Mouse (Mus musculus) ES-Bruce4 (cell line): ENCODE measurements around the gene Cdkn3.

ENCODE experiments used
- CTCF ChIP-seq: IDR thresholded peaks from one replicate; pipeline ENCODE4 v1.8.1; 2011; ENCODE audit warnings: low read depth, low read length
- EP300 ChIP-seq: IDR thresholded peaks from 2 replicates; pipeline ENCODE4 v1.6.1; 2011; ENCODE audit warnings: low read depth, low read length; ENCODE audit not compliant: insufficient read depth
- POLR2A ChIP-seq: IDR thresholded peaks from one replicate; pipeline ENCODE4 v1.8.1; 2011; ENCODE audit warnings: low read length; ENCODE audit not compliant: insufficient read depth

DNA sequence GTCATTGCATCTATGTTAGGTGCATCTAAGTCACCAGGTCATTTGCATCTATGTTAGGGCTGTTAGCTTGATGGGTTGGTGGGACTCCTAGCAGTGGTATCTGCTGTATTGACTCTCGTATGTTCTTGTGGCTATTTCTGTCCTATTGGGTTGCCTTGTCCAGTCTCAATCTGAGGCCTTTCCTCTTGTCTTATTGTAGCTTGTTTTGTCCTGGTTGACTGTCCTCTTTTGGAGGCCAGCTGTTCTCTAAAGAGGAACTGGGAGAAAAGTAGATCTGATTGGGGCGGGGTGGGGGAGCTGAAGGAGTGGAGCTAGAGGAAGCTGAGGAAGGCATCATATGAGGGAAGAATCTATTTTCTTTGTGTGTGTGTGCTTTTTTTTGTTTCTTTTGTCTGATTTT, 17.7 kb upstream of the Cdkn3 start:
- TF ChIP-seq CTCF (no peak), POLR2A (no peak), EP300 (no peak)
